21 mouse cellular contexts compared by ENCODE assay signal in the genomic region with DNA sequence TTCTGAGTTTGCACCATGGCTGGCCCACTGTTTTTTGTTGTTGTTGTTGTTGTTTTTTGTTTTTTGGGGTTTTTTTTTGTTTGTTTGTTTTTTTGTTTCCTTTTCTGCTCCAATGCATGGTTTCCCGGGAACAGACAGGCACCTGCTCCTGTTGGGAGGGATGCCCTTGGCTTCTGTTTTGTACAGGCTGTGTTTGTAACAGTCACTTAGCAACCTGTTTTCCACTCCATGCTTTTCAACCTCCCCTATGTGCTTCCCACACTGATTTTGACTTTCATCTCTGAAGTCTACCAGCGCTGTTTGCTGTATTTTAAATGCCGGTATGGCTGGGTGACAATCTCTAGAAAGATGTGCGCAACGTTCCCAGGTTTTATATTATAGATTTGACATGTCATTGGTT.
DNase-seq lines count a peak whose midpoint lies in the region; ATAC-seq lines count a peak whose summit lies in the region.
"Had no signal": no experiment of that assay in that cellular context is flagged by ENCODE, and none has a peak within 500 bp of the region (broad histone marks: within the 10 kb centered on the region; RNA-seq: fewer than 3 reads in every experiment).

No protein-coding gene starts in this region.

- no peaks in the 10 kb centered on the region for H3K9me3 ChIP-seq in midbrain, embryonic 10.5 days (replicated peaks)
- H3K9me3 ChIP-seq in midbrain, embryonic 14.5 days (ENCODE audit: control insufficient read depth, low read length): no peaks in the 10 kb centered on the region
- H3K9me3 ChIP-seq in forebrain, embryonic 13.5 days (replicated peaks): no peaks in the 10 kb centered on the region
- H3K9me3 ChIP-seq: heart, embryonic 13.5 days; limb, embryonic 15.5 days; midbrain, embryonic 13.5 days; neural tube, embryonic 12.5 days had no signal

- no peaks in the 10 kb centered on the region for H3K36me3 ChIP-seq in midbrain, embryonic 10.5 days
- no peaks in the 10 kb centered on the region for H3K36me3 ChIP-seq in midbrain, embryonic 14.5 days (ENCODE audit: control insufficient read depth, insufficient read depth, low read length)
- H3K36me3 ChIP-seq in forebrain, embryonic 13.5 days (ENCODE audit: poor library complexity, severe bottlenecking): no peaks in the 10 kb centered on the region
- H3K36me3 ChIP-seq: heart, embryonic 13.5 days; limb, embryonic 15.5 days; midbrain, embryonic 13.5 days; neural tube, embryonic 12.5 days had no signal

- H3K4me1 ChIP-seq in midbrain, embryonic 10.5 days: peaks cover 23% of the 10 kb centered on the region
- H3K4me1 ChIP-seq in midbrain, embryonic 14.5 days (ENCODE audit: control insufficient read depth, insufficient read depth, low read length): 0 out of 2 replicates have a peak, but pooled peaks cover 6% of the 10 kb centered on the region
- peaks cover 15% of the 10 kb centered on the region for H3K4me1 ChIP-seq in forebrain, embryonic 13.5 days
- H3K4me1 ChIP-seq: heart, embryonic 13.5 days; limb, embryonic 15.5 days had no signal

- DNase-seq in cerebellum, postnatal 25 days: peak; percentile 16 to 34
- peak; percentile 15 for DNase-seq in midbrain, embryonic 10.5 days (ENCODE audit: low spot score)
- DNase-seq in midbrain, embryonic 14.5 days: no peak
- DNase-seq in layer of hippocampus, adult 9-11 months: peak; percentile 53
- DNase-seq in urinary bladder, postnatal 25 days (ENCODE audit: low spot score): no peak
- DNase-seq in embryo, embryonic 11 days: no peak
- DNase-seq: cerebellum, adult 11-12 months; heart, postnatal 4 days; kidney, adult 11 months; kidney, postnatal 14 days; lung, adult 18-20 months; lung, postnatal 36 days; thymus, postnatal 14 days had no signal

- no peak overlapping the region for H3K4me3 ChIP-seq in midbrain, embryonic 10.5 days
- H3K4me3 ChIP-seq in midbrain, embryonic 14.5 days (replicated peaks; ENCODE audit: low read depth, low read length): no peak overlapping the region
- H3K4me3 ChIP-seq in forebrain, embryonic 13.5 days: no peak overlapping the region
- H3K4me3 ChIP-seq: heart, embryonic 13.5 days; limb, embryonic 15.5 days; midbrain, embryonic 13.5 days; neural tube, embryonic 12.5 days had no signal

- H3K4me2 ChIP-seq in midbrain, embryonic 14.5 days (ENCODE audit: low read length): no peak overlapping the region
- no peak overlapping the region for H3K4me2 ChIP-seq in forebrain, embryonic 13.5 days
- H3K4me2 ChIP-seq: heart, embryonic 13.5 days; limb, embryonic 15.5 days; midbrain, embryonic 13.5 days; neural tube, embryonic 12.5 days had no signal

- ATAC-seq in cerebellum, adult (ENCODE audit: insufficient number of reproducible peaks, low FRiP score, low TSS enrichment): no peak
- ATAC-seq in midbrain, embryonic 14.5 days (ENCODE audit: low FRiP score, low TSS enrichment): no peak
- peak; percentile 27; the same call in 1 of the 2 replicates for ATAC-seq in forebrain, embryonic 13.5 days
- ATAC-seq: activated CD4-positive, CD25-positive, alpha-beta regulatory T cell, adult 4 months; midbrain, embryonic 13.5 days had no signal

- H3K27me3 ChIP-seq in midbrain, embryonic 10.5 days (ENCODE audit: low read depth, poor library complexity, severe bottlenecking): peaks cover 70% of the 10 kb centered on the region
- no peaks in the 10 kb centered on the region for H3K27me3 ChIP-seq in midbrain, embryonic 14.5 days (ENCODE audit: control insufficient read depth, insufficient read depth, low read length)
- H3K27me3 ChIP-seq in forebrain, embryonic 13.5 days: no peaks in the 10 kb centered on the region
- H3K27me3 ChIP-seq: heart, embryonic 13.5 days; limb, embryonic 15.5 days; neural tube, embryonic 12.5 days had no signal

- WGBS in midbrain, embryonic 10.5 days: 84% methylated on average over 5 of the region's 5 CpGs
- WGBS in midbrain, embryonic 14.5 days: 61% methylated on average over 5 of the region's 5 CpGs
- 69% methylated on average over 5 of the region's 5 CpGs for WGBS in forebrain, embryonic 13.5 days

- H3K9ac ChIP-seq in midbrain, embryonic 14.5 days (replicated peaks; ENCODE audit: low read length): no peak overlapping the region
- H3K9ac ChIP-seq in forebrain, embryonic 13.5 days: no peak overlapping the region
- H3K9ac ChIP-seq: heart, embryonic 13.5 days; limb, embryonic 15.5 days; midbrain, embryonic 13.5 days; neural tube, embryonic 12.5 days had no signal

- peak overlapping the region; percentile 69; the same call in 1 of the 2 replicates for H3K27ac ChIP-seq in midbrain, embryonic 10.5 days (replicated peaks)
- H3K27ac ChIP-seq in midbrain, embryonic 14.5 days (replicated peaks; ENCODE audit: low read depth, low read length): no peak overlapping the region
- no peak overlapping the region; the same call in 1 of the 2 replicates for H3K27ac ChIP-seq in forebrain, embryonic 13.5 days
- H3K27ac ChIP-seq: heart, embryonic 13.5 days; limb, embryonic 15.5 days; midbrain, embryonic 13.5 days; neural tube, embryonic 12.5 days; stomach, postnatal 0 days had no signal

Comparison
In these comparisons a context has a peak if more than half of its experiments do, and no peak if none do; other contexts are left out.
1. DNase-seq: peak in cerebellum, postnatal 25 days (2 of 2), midbrain, embryonic 10.5 days (single experiment) and layer of hippocampus, adult 9-11 months (single experiment); none in midbrain, embryonic 14.5 days (single experiment), urinary bladder, postnatal 25 days (single experiment) and embryo, embryonic 11 days (single experiment).